Mouse (Mus musculus) limb, embryonic 11.5 days (tissue): ENCODE results near the gene Abca13. TPM values are rescaled to one million over a fixed set of nuclear protein-coding genes. Genes with fewer than 3 reads are reported as not detected.
"Not testable (repeated sequence)": the region's sequence is repeated elsewhere in the genome, so short reads cannot be mapped to it uniquely, and the experiment has no call there.

Source experiments
- ATAC-seq: fragments of 200-750 bp; cut with Nextera tagmentation; 2 replicates; pipeline ENCODE4 v1.8.0; 2017; ENCODE audit warnings: low read depth; ENCODE audit not compliant: insufficient number of reproducible peaks, low FRiP score, low TSS enrichment
- DNase-seq: peaks from one replicate; pipeline ENCODE4 v3.0.0-alpha.2; 2015; ENCODE audit warnings: low spot score
- H3K27ac ChIP-seq: fragments of 300-500 bp; sonication (generic); replicated peaks from 2 replicates; pipeline ENCODE4 v1.5.1; 2014; ENCODE audit warnings: low read depth, mild to moderate bottlenecking, low read length
- H3K27me3 ChIP-seq: fragments of 300-500 bp; sonication (generic); 2 replicates; pipeline ENCODE4 v1.6.1; 2014; ENCODE audit warnings: mild to moderate bottlenecking, low read length, mixed read lengths; ENCODE audit not compliant: control insufficient read depth, insufficient read depth
- H3K36me3 ChIP-seq: fragments of 300-500 bp; sonication (generic); 2 replicates; pipeline ENCODE4 v1.6.1; 2014; ENCODE audit warnings: mild to moderate bottlenecking, low read length, moderate library complexity, mixed read lengths; ENCODE audit not compliant: control insufficient read depth, insufficient read depth
- H3K4me1 ChIP-seq: fragments of 300-500 bp; sonication (generic); 2 replicates; pipeline ENCODE4 v1.6.1; 2014; ENCODE audit warnings: low read length, mixed read lengths; ENCODE audit not compliant: control insufficient read depth, insufficient read depth
- H3K4me2 ChIP-seq: fragments of 300-500 bp; sonication (generic); 2 replicates; pipeline ENCODE4 v1.6.1; 2014; ENCODE audit warnings: low read depth, mild to moderate bottlenecking, moderate library complexity; ENCODE audit not compliant: severe bottlenecking
- H3K4me3 ChIP-seq: fragments of 300-500 bp; sonication (generic); 2 replicates; pipeline ENCODE4 v1.5.1; 2014; ENCODE audit warnings: low read depth, low read length
- H3K9ac ChIP-seq: fragments of 300-500 bp; sonication (generic); 2 replicates; pipeline ENCODE4 v1.6.1; 2014; ENCODE audit warnings: mild to moderate bottlenecking, low read length
- H3K9me3 ChIP-seq: fragments of 300-500 bp; sonication (generic); 2 replicates; pipeline ENCODE4 v1.6.1; 2016; ENCODE audit warnings: low read length; ENCODE audit not compliant: control insufficient read depth
- WGBS: fragments of 180-500 bp; shearing (Covaris S2); extraction: QIAGEN DNeasy Blood & Tissue Kit; methylation state at CpG from one replicate; pipeline ENCODE4 v1.1.7; 2014; 5-methylcytosine and 5-hydroxymethylcytosine counted together
- polyA plus RNA-seq: library from polyadenylated mRNA; unstranded; fragments of >200 nt; fragmentation: Nextera tagmentation; extraction: Ambion mirVana; gene quantifications from 2 replicates; pipeline ENCODE4 v1.2.1, GENCODE M21; 2014

The Abca13 gene
- polyA plus RNA-seq, 1 experiment from 2014 or later: not detected

DNA sequence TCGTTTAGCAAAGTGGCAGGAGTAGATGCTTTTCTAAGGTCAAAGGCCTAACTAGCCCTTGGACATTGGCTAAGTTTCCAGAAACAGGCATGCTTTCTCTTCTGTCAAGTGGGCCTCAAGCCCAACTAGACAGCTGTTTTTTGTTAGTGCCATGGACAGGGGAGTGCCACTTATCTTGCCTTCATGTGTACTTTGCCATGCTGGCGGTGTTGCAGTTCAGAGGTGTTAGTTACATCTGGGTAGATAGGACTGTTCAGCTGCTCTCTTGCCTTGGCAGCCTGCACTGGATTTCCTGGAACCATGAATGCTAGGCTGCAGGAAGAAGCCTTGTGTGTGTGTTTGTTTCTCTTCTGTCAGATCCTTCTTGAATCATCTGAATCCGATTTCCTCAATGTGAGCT is 235.7 kb downstream of the Abca13 start:
- ATAC-seq: no peak

DNA sequence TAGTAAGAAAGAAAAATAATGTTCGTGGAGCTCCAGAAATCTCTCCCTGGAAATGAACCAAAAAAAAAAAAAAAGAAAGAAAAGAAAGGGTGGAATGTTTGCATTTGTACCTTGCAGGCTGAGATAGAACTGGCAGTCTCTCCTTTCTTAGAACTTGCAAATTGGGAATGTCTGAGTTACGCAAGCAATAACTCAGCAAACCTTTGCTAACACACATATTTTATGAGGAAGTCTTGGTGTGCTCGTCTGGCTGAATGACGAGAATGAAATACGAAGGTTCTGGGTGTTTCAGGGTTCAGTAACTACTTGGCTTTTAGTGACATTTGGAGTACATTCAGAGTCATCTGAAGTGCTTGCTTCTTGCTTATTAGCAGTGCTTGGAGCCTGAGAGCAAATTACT is 241.1 kb downstream of the Abca13 start:
- 61% methylated on average over 5 of the region's 5 CpGs for WGBS
- Histone ChIP-seq H3K4me3 (no peak overlapping the region), H3K9me3 (no peaks in the 10 kb centered on the region), H3K27ac (no peak overlapping the region), H3K27me3 (no peaks in the 10 kb centered on the region), H3K9ac (no peak overlapping the region), H3K4me2 (no peak overlapping the region), H3K36me3 (no peaks in the 10 kb centered on the region), H3K4me1 (no peaks in the 10 kb centered on the region)
- DNase-seq (no peak), ATAC-seq (no peak)

More for the DNA sequence above, 235.7 kb downstream of the Abca13 start:
- 69% methylated on average over 3 of the region's 3 CpGs for WGBS
- H3K9me3 ChIP-seq: no peaks in the 10 kb centered on the region
- no peak for DNase-seq
- H3K4me2 ChIP-seq: no peak overlapping the region
- no peaks in the 10 kb centered on the region for H3K27me3 ChIP-seq
- H3K4me3 ChIP-seq: no peak overlapping the region
- no peak overlapping the region for H3K27ac ChIP-seq
- no peaks in the 10 kb centered on the region for H3K36me3 ChIP-seq
- no peaks in the 10 kb centered on the region for H3K4me1 ChIP-seq
- no peak overlapping the region for H3K9ac ChIP-seq

DNA sequence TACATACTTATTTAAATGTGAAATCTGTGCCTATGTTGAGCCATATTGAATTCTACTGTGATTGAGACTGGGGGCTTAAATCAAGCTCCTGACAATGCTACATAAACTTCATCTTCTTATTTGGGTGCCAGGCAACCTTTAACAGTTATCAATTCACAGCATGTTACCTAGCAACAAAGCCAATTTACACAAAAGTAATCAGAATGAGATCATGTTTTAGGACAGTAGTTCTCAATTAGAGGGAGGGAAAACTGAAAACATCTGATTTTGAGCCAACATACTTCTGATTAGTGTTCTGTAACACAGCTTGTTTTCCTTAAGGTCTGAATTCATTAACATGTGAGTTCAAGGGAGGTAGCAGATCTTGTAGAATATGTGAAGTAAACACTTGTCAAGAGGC is 244.9 kb downstream of the Abca13 start:
- no peaks in the 10 kb centered on the region for H3K27me3 ChIP-seq
- no peak for DNase-seq
- no peaks in the 10 kb centered on the region for H3K9me3 ChIP-seq
- no peak overlapping the region for H3K9ac ChIP-seq
- no peak overlapping the region for H3K4me3 ChIP-seq
- H3K27ac ChIP-seq: no peak overlapping the region
- no peaks in the 10 kb centered on the region for H3K36me3 ChIP-seq
- no peak for ATAC-seq
- no peak overlapping the region for H3K4me2 ChIP-seq
- no peaks in the 10 kb centered on the region for H3K4me1 ChIP-seq

DNA sequence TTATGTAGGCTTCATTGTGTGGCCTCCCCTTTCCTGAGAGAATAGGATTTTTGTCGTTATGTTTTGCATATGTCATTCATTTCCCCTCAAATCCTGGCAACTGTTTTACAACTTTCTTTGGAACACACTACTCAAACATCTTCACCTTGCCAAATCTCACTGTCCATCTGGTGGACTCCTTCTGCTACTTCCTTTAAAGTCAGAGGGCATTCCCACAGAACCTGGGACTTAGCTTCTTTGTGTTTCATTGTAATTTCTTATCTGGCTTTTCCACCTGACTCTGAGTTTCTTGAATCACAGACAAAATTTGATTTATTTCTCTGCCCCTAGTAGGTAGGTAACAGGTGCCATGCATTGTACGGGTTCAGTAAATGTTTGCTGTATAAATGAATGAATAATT is 248.0 kb downstream of the Abca13 start:
- no peak overlapping the region for H3K9ac ChIP-seq
- no peak for DNase-seq
- 82% methylated on average over 2 of the region's 2 CpGs for WGBS
- H3K27ac ChIP-seq: no peak overlapping the region
- no peaks in the 10 kb centered on the region for H3K27me3 ChIP-seq
- no peak overlapping the region for H3K4me2 ChIP-seq
- no peak overlapping the region for H3K4me3 ChIP-seq
- H3K9me3 ChIP-seq: no peaks in the 10 kb centered on the region
- no peaks in the 10 kb centered on the region for H3K4me1 ChIP-seq
- no peaks in the 10 kb centered on the region for H3K36me3 ChIP-seq
- ATAC-seq: no peak

DNA sequence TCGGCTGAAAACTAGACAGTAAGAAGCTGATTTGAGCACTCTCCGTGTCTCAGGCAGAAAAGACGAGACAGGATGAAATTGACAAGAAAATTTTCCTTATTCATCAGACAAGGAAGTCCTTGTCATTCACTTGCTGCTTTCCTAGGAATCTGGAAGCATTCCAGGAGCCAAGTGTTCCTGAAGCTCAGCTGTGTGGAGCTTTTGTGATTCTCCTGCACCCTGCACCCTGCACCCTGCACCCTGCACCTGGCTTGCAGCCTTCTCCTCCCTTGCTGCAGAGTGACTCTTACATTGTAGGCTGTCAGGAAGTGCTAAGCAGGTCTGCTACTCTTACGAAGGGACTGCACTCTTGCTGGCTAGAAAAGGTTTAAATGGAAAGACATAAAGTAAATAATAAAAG is 249.4 kb downstream of the Abca13 start:
- 77% methylated on average over 4 of the region's 4 CpGs for WGBS
- Histone ChIP-seq H3K9ac (no peak overlapping the region), H3K36me3 (no peaks in the 10 kb centered on the region), H3K27me3 (no peaks in the 10 kb centered on the region), H3K4me2 (no peak overlapping the region), H3K9me3 (no peaks in the 10 kb centered on the region), H3K4me1 (no peaks in the 10 kb centered on the region), H3K4me3 (no peak overlapping the region), H3K27ac (no peak overlapping the region)
- DNase-seq (no peak), ATAC-seq (no peak)

DNA sequence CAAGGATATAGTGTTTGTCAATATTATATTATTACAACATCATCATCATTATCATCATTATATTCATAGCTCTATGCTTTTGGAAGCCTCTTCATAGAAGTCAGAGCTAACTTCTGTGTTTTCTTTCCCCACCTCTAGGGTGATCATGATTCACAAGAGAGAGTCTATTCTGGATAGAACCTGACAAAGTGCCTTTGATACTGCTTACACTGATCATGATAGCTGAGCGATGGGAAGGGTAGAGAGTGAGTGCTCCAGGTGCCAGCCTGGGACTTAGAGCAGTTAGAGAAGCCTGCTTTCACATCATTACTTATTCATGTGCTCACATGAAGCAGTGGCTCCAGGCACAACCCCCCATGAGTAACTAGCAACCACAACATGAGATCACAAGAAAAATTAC is 280.7 kb downstream of the Abca13 start:
- Histone ChIP-seq H3K36me3 (no peaks in the 10 kb centered on the region), H3K27ac (no peak overlapping the region), H3K9me3 (no peaks in the 10 kb centered on the region), H3K4me3 (no peak overlapping the region), H3K4me2 (no peak overlapping the region), H3K4me1 (no peaks in the 10 kb centered on the region), H3K9ac (no peak overlapping the region), H3K27me3 (no peaks in the 10 kb centered on the region)
- ATAC-seq: no peak
- DNase-seq: no peak
- 87% methylated on average over 1 of the region's 1 CpGs for WGBS

DNA sequence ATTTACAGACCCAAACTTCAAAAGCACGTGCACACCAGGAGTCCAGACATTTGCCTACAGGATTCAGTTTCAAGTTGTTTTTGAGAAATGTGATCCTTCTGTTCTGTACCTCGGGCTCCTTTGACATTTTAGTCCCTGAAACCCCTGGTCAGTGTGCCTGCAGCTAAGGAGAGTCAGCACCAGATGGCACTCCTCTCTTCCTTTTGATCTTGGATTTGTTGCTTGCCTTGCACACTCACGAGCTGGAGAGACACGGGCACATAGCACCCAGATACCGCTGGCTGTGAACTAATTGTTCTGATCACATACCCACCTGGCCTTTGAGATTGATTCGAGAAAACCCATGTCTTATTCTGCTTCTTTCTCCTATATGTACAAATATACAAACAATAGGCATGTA is 289.8 kb downstream of the Abca13 start:
- ATAC-seq (peak; percentile 83; the same call in 1 of the 2 replicates), DNase-seq (peak; percentile 64)
- Histone ChIP-seq H3K9ac (no peak overlapping the region), H3K27me3 (no peaks in the 10 kb centered on the region), H3K27ac (no peak overlapping the region), H3K36me3 (no peaks in the 10 kb centered on the region), H3K4me2 (no peak overlapping the region), H3K9me3 (no peaks in the 10 kb centered on the region), H3K4me3 (no peak overlapping the region), H3K4me1 (no peaks in the 10 kb centered on the region)
- WGBS: 17% methylated on average over 6 of the region's 6 CpGs

DNA sequence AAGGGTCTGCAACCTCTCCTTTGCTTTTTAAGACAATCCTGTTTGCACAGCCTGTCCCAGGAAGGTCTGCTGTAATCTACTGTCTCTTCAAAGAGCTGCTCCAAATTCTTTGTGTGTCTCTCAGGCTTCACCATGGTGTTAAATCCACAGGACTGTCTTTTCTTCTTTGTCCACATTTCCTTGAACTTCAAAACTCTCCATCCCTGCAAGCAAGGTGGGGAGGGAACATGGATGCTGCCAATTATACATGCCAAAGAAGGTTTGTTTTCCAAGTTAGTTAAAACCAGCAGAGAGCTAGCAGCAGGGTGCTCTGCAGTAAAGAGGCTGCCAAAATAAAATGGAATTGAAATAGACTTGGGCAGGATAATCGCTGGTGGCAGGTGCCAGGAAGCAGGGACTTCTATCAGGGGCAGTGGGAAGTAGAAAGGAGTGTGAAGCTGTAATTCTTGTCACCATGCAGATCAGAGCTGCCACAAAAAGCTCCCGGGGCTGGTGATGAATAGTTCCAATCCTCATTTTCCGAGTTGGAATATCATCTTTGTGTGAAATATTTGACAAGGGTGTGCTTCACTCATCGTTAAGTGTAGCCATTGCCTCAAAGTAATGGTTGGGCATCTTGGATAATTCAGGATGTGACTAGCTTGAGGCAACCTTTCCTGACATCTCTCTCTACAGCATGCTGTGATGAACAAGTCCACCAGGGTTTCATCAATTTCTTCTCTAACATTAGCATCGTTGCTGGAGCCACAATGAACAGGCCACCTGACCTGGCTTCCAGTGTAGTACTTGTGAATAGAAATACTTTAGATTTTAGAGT is 308.8 kb downstream of the Abca13 start:
- Histone ChIP-seq H3K27ac (no peak overlapping the region), H3K4me2 (no peak overlapping the region), H3K9ac (no peak overlapping the region), H3K4me3 (no peak overlapping the region), H3K27me3 (no peaks in the 10 kb centered on the region), H3K9me3 (no peaks in the 10 kb centered on the region), H3K36me3 (no peaks in the 10 kb centered on the region), H3K4me1 (no peaks in the 10 kb centered on the region)
- DNase-seq: no peak
- ATAC-seq: no peak
- WGBS: 56% methylated on average over 5 of the region's 5 CpGs

DNA sequence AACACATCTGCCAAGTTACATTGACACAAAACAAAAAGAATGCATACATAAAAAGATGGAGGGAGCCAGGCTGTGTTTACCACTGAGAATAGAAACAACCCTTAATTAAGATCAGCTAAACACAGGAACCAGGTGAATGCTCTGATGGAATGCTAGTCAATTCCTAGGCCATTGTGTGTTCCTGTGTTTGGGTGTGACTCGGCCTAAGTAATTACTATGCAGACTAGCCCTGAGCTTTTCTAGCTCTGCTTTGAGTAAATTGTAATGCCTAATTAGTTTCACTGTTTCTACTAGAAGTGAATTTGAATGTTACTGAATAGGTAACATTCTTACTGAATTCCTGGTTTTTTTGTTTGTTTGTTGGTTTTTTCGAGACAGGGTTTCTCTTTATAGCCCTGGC is 323.2 kb downstream of the Abca13 start:
- not testable (repeated sequence) for H3K4me2 ChIP-seq, H3K9ac ChIP-seq, H3K27ac ChIP-seq, DNase-seq, H3K4me3 ChIP-seq, H3K9me3 ChIP-seq, H3K4me1 ChIP-seq, H3K36me3 ChIP-seq, H3K27me3 ChIP-seq, ATAC-seq
- WGBS: 76% methylated on average over 2 of the region's 2 CpGs
